Mouse (Mus musculus) kidney, adult 2 months (tissue): ENCODE results near the gene Tmem150b.

Experiments
- CTCF ChIP-seq: fragments of 200-500 bp; conservative IDR thresholded peaks from 2 replicates; pipeline ENCODE4 v1.5.1; 2011; ENCODE audit warnings: low read depth, mild to moderate bottlenecking, control low read depth, low read length, moderate library complexity, mixed read lengths; ENCODE audit not compliant: insufficient read depth, insufficient read length
- POLR2A ChIP-seq: fragments of 200-500 bp; IDR thresholded peaks from one replicate; pipeline ENCODE4 v1.6.1; 2011; ENCODE audit warnings: low read depth, low read length, control low read depth

DNA sequence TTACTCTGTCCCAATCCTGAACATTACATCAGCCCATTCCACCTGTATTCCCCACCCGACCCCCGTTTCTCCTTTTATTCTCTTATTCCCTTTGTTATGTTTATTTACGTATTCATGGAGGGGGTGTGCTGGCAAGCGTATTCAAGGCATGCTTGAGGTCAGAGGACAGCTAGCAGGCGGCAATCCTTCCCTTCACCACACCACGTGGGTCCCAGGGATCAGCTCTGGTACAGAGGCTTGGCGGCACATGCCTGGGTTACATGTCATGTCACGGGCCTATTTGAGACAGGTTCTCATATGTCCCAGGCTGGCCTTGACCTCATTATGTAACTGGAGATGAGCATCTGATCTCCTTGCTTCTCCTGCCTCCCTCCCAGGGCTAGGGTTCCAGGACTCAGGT lies 22.7 kb downstream of the Tmem150b start:
- TF ChIP-seq CTCF, result no peak
- no peak for TF ChIP-seq POLR2A
